Mouse (Mus musculus) stomach, postnatal 0 days (tissue): Measurements from ENCODE around the gene Slc39a3.

Experiments used
- CTCF ChIP-seq: IDR thresholded peaks from 2 replicates; pipeline ENCODE4 v1.5.1; 2016; ENCODE audit warnings: antibody characterized with exemption, low read depth, mild to moderate bottlenecking, moderate library complexity
- EP300 ChIP-seq: optimal IDR thresholded peaks from 2 replicates; pipeline ENCODE3; 2016; ENCODE audit warnings: antibody characterized with exemption

- peak; percentile 99 for TF ChIP-seq CTCF
- no peak for TF ChIP-seq EP300
These were observed 49.4 kb downstream of the Slc39a3 start for GRCm38 (mm10) chr10:80987709-80988441.
